Comparison of ENCODE assay signal across 14 mouse cellular contexts in the genomic region with DNA sequence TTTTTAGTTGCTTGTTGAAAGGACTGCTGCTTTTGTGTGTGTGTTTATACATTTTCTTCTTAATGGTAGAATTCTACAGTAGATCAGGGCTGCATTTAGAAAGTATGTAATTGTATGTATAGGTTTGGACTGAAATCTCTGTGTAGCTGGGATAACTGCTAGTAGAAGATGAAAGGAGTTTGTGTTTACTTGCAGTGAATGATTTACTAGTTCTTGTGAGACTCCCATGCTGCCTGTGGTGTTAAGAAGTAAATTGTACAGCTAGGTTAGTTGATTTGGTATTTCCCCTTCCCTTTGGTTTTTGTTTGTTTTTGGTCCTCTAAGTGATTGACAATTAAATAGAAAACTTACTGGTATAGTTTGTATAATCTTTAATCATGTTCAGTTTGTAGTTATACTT. TPM values are rescaled to one million over a fixed set of nuclear protein-coding genes. Genes with fewer than 3 reads are reported as not detected.
DNase-seq lines count a peak whose midpoint lies in the region; ATAC-seq and TF ChIP-seq lines count a peak whose summit lies in the region.
"Had no signal": no experiment of that assay in that cellular context is flagged by ENCODE, and none has a peak within 500 bp of the region (broad histone marks: within the 10 kb centered on the region; RNA-seq: fewer than 3 reads in every experiment).

No protein-coding gene starts in this region.

- H3K4me3 ChIP-seq in heart, embryonic 14.5 days (ENCODE audit: control insufficient read depth in 1 of 2, insufficient read depth in 1 of 2, low read depth in 1 of 2, low read length in 2 of 2) = no peak overlapping the region
- no peak overlapping the region for H3K4me3 ChIP-seq in kidney, postnatal 0 days (replicated peaks; ENCODE audit: low read depth, low read length)
- peak overlapping the region; percentile 42 for H3K4me3 ChIP-seq in liver, embryonic 12.5 days
- no peak overlapping the region for H3K4me3 ChIP-seq in myocyte
- H3K4me3 ChIP-seq: forebrain, embryonic 13.5 days; limb, embryonic 10.5 days; lung, embryonic 15.5 days; neural tube, embryonic 12.5 days had no signal

- H3K27ac ChIP-seq in heart, embryonic 14.5 days (replicated peaks in 1 of 2; ENCODE audit: control insufficient read depth in 1 of 2, insufficient read depth in 1 of 2, low read depth in 2 of 2, low read length in 2 of 2) = peak overlapping the region in 1 of 2 experiments; percentile 95; a peak in 2 of 4 replicates
- H3K27ac ChIP-seq in kidney, postnatal 0 days = no peak overlapping the region
- H3K27ac ChIP-seq in liver, embryonic 12.5 days = peak overlapping the region; percentile 97
- H3K27ac ChIP-seq: forebrain, embryonic 13.5 days; limb, embryonic 10.5 days; neural tube, embryonic 12.5 days had no signal

- no peak for TF ChIP-seq POLR2A in myocyte (IDR thresholded peaks at IDR 0.05; ENCODE audit: insufficient read length, low read depth)

- intact Hi-C loops in heart, postnatal 36 days (cut with DNase I) = no loop called here

- peaks cover 5 to 69% of the 10 kb centered on the region in 2 experiments for H3K4me1 ChIP-seq in heart, embryonic 14.5 days (ENCODE audit: control insufficient read depth in 2 of 2, insufficient read depth in 2 of 2, low read length in 2 of 2)
- peaks cover 15% of the 10 kb centered on the region; the same call in 1 of the 2 replicates for H3K4me1 ChIP-seq in kidney, postnatal 0 days (replicated peaks; ENCODE audit: insufficient read depth, low read length)
- peaks cover 83% of the 10 kb centered on the region for H3K4me1 ChIP-seq in liver, embryonic 12.5 days

- H3K36me3 ChIP-seq in heart, embryonic 14.5 days (ENCODE audit: control insufficient read depth, insufficient read depth, low read length) = no peaks in the 10 kb centered on the region
- no peaks in the 10 kb centered on the region for H3K36me3 ChIP-seq in kidney, postnatal 0 days (ENCODE audit: insufficient read depth, low read length)
- peaks cover 6% of the 10 kb centered on the region for H3K36me3 ChIP-seq in liver, embryonic 12.5 days
- no peaks in the 10 kb centered on the region for H3K36me3 ChIP-seq in myocyte (ENCODE audit: control insufficient read depth, insufficient read depth)
- H3K36me3 ChIP-seq: limb, embryonic 10.5 days; lung, embryonic 15.5 days; neural tube, embryonic 12.5 days had no signal

- H3ac ChIP-seq in myocyte (ENCODE audit: control insufficient read depth, insufficient read length) = no peak overlapping the region

- TF ChIP-seq CTCF in kidney, postnatal 0 days (IDR thresholded peaks at IDR 0.05; ENCODE audit: low read depth) = no peak

- H3K9ac ChIP-seq in heart, embryonic 14.5 days (ENCODE audit: low read length) = peak overlapping the region; percentile 60
- no peak overlapping the region for H3K9ac ChIP-seq in kidney, postnatal 0 days (ENCODE audit: low read depth, low read length)
- H3K9ac ChIP-seq in liver, embryonic 12.5 days = peak overlapping the region; percentile 75
- H3K9ac ChIP-seq: forebrain, embryonic 13.5 days; lung, embryonic 15.5 days; neural tube, embryonic 12.5 days had no signal

- DNase-seq in heart, postnatal 36 days = no peak
- DNase-seq in kidney, postnatal 0 days (ENCODE audit: low spot score) = peak; percentile 71
- no peak for DNase-seq in kidney, postnatal 14 days
- DNase-seq in lung, postnatal 4 days = no peak
- DNase-seq: right cerebral cortex, postnatal 14 days; thymus, adult 18-20 months had no signal

- no peaks in the 10 kb centered on the region for H3K27me3 ChIP-seq in heart, embryonic 14.5 days (ENCODE audit: control insufficient read depth, insufficient read depth, low read length)
- H3K27me3 ChIP-seq in kidney, postnatal 0 days (ENCODE audit: insufficient read depth, low read length) = no peaks in the 10 kb centered on the region
- H3K27me3 ChIP-seq in liver, embryonic 12.5 days (replicated peaks) = no peaks in the 10 kb centered on the region
- H3K27me3 ChIP-seq in myocyte (ENCODE audit: control insufficient read depth, insufficient read depth, insufficient read length) = no peaks in the 10 kb centered on the region
- H3K27me3 ChIP-seq: forebrain, embryonic 13.5 days; lung, embryonic 15.5 days; neural tube, embryonic 12.5 days had no signal

- no peaks in the 10 kb centered on the region for H3K9me3 ChIP-seq in heart, embryonic 14.5 days (ENCODE audit: control insufficient read depth, low read length)
- H3K9me3 ChIP-seq in kidney, postnatal 0 days (replicated peaks; ENCODE audit: low read length) = no peaks in the 10 kb centered on the region
- H3K9me3 ChIP-seq in liver, embryonic 12.5 days (replicated peaks) = no peaks in the 10 kb centered on the region
- H3K9me3 ChIP-seq: forebrain, embryonic 13.5 days; limb, embryonic 10.5 days; lung, embryonic 15.5 days; neural tube, embryonic 12.5 days had no signal

- no peak for ATAC-seq in heart, embryonic 14.5 days (ENCODE audit: insufficient number of reproducible peaks, insufficient read depth, low FRiP score, low read depth)
- no peak for ATAC-seq in kidney, postnatal 0 days (replicated peaks; ENCODE audit: low FRiP score, low read depth)
- no peak for ATAC-seq in liver, embryonic 12.5 days
- ATAC-seq: forebrain, embryonic 13.5 days; midbrain, embryonic 16.5 days had no signal

- H3K79me2 ChIP-seq in myocyte (ENCODE audit: control insufficient read depth, insufficient read depth) = peaks cover 100% of the 10 kb centered on the region

- peak overlapping the region; percentile 61 for H3K4me2 ChIP-seq in heart, embryonic 14.5 days (ENCODE audit: low read length)
- H3K4me2 ChIP-seq in kidney, postnatal 0 days (ENCODE audit: low read length) = peak overlapping the region; percentile 21; the same call in 1 of the 2 replicates
- H3K4me2 ChIP-seq in liver, embryonic 12.5 days = peak overlapping the region; percentile 66
- H3K4me2 ChIP-seq in myocyte (ENCODE audit: low read depth) = peak overlapping the region; percentile 72
- H3K4me2 ChIP-seq: forebrain, embryonic 13.5 days; neural tube, embryonic 12.5 days had no signal

TF ChIP-seq in myocyte, 11 proteins besides CTCF, POLR2A, EP300 and RAD21:
- TF ChIP-seq TCF3 (IDR thresholded peaks at IDR 0.05; ENCODE audit: insufficient read length, low read depth) (no peak), USF1 (IDR thresholded peaks at IDR 0.05; ENCODE audit: low read depth) (no peak), MYOD1 (IDR thresholded peaks at IDR 0.05; ENCODE audit: control insufficient read depth in 1 of 3, insufficient read length in 2 of 3, low read depth in 2 of 3) (no peak)
TF ChIP-seq in myocyte: peak in this region for 0.

RNA-seq across cellular contexts. Expression of gene Picalm, which starts 15.4 kb away (rescaled TPM):
- polyA plus RNA-seq in heart, embryonic 14.5 days (2014; fragmentation: Nextera tagmentation; extraction: Ambion mirVana) = 42.4 and 44.4 TPM in 2 replicates
- total RNA-seq in heart, postnatal 36 days (2021) = 100 to 1,000 TPM; 113 to 122 TPM
- polyA plus RNA-seq in kidney, postnatal 0 days (2015; fragmentation: Nextera tagmentation; extraction: Ambion mirVana) = 48.2 and 48.6 TPM in 2 replicates
- 71.1 and 73.2 TPM in 2 replicates for polyA plus RNA-seq in liver, embryonic 12.5 days (2016; fragmentation: Nextera tagmentation; extraction: Ambion mirVana)
- 40.1 TPM for polyA plus RNA-seq in myocyte (2012; fragmentation: generic; extraction: Trizol)

Comparison
In these comparisons a context has a peak if more than half of its experiments do, and no peak if none do; other contexts are left out.
1. H3K4me2 ChIP-seq: peak in every context shown above with its lines; median percentile 72 in myocyte; 66 in liver, embryonic 12.5 days; 61 in heart, embryonic 14.5 days; 21 in kidney, postnatal 0 days.